Mouse (Mus musculus): ENCODE measurements around the gene Cbarp. TPM values are rescaled to one million over a fixed set of nuclear protein-coding genes. Genes with fewer than 3 reads are reported as not detected.

The Cbarp gene
- polyA plus RNA-seq, 1 experiment from 2014 or later = 5.5 TPM

- TF ChIP-seq CTCF (IDR thresholded peaks at IDR 0.05) (peak; percentile 74), EP300 (IDR thresholded peaks at IDR 0.05) (no peak)
- Histone ChIP-seq H3K36me3 (ENCODE audit: insufficient read depth, low read length) (peaks cover 8% of the 10 kb centered on the region), H3K4me3 (ENCODE audit: low read depth, low read length) (no peak overlapping the region), H3K9ac (replicated peaks; ENCODE audit: low read depth) (no peak overlapping the region), H3K27ac (ENCODE audit: low read length) (no peak overlapping the region), H3K27me3 (replicated peaks; ENCODE audit: insufficient read depth, low read length) (peaks cover 4% of the 10 kb centered on the region; the same call in 1 of the 2 replicates), H3K4me1 (ENCODE audit: insufficient read depth, low read depth, low read length) (peaks cover 5% of the 10 kb centered on the region; the same call in 1 of the 2 replicates), H3K4me2 (replicated peaks; ENCODE audit: low read depth, low read length) (no peak overlapping the region), H3K9me3 (ENCODE audit: low read length) (no peaks in the 10 kb centered on the region)
- 28% methylated on average over 4 of the region's 4 CpGs for WGBS
- no peak for ATAC-seq
- DNase-seq (ENCODE audit: low spot score) = peak; percentile 58
Measured at GRCm38 (mm10) chr10:80175536-80176269, 35.1 kb upstream of the Cbarp start.

DNA sequence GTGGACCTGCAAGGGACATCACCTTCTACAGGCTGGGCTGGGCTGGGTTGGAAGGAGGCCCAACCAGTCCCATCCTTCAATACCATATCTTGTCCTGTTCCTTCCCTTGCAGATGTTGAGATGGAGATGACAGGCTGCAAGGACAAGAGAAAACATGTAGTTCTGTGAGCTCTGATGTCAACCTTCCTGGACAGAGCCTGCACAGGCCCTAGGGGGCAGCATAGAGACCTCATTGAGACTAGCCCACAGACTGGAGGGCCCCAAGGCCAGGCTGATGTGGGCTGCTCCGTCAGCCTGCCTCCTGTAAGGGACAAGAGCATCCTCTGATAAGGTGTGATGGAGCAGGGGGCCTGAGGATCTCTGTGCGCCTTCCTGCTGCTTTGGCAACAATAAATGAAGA, 34.1 kb upstream of the Cbarp start:
- H3K27me3 ChIP-seq (replicated peaks; ENCODE audit: insufficient read depth, low read length) = no peaks in the 10 kb centered on the region
- TF ChIP-seq CTCF (IDR thresholded peaks at IDR 0.05) (peak; percentile 66), EP300 (IDR thresholded peaks at IDR 0.05) (no peak)
- WGBS = 51% methylated on average over 2 of the region's 2 CpGs
- ATAC-seq (no peak), DNase-seq (ENCODE audit: low spot score) (peak; percentile 62)
- peaks cover 18% of the 10 kb centered on the region for H3K36me3 ChIP-seq (ENCODE audit: insufficient read depth, low read length)
- no peak overlapping the region for H3K27ac ChIP-seq (ENCODE audit: low read length)
- no peak overlapping the region for H3K4me2 ChIP-seq (replicated peaks; ENCODE audit: low read depth, low read length)
- H3K4me3 ChIP-seq (ENCODE audit: low read depth, low read length) = no peak overlapping the region
- H3K9me3 ChIP-seq (ENCODE audit: low read length) = no peaks in the 10 kb centered on the region
- H3K9ac ChIP-seq (replicated peaks; ENCODE audit: low read depth) = no peak overlapping the region
- peaks cover 5% of the 10 kb centered on the region; the same call in 1 of the 2 replicates for H3K4me1 ChIP-seq (ENCODE audit: insufficient read depth, low read depth, low read length)

DNA sequence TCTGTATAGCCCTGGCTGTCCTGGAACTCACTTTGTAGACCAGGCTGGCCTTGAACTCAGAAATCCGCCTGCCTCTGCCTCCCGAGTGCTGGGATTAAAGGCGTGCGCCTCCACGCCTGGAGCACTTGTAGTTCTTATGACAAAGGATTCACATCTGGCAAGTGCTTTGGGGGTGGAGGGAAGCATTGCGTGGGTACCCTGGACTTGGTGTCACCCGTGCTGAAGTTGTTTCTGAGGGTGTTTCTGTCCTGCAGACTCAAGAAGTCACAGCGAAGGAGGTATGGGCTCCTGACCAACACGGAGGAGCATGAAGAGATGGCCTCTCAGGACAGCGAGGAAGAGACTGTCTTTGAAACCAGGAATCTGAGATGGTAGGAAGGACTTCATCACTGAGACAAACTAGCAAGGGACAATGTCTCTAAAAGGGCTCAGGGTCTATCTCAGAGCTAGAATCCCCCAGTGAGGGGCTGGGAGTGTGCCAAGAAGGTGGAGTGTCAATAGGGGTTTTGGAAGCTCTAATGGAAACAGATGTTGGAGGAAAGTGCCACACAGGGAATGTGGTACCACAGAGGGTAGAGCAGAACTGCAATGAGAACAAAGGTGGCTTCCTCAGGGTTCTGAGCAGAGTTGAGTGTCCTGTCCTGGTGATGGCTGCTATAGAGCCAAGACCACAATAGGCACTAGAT, 33.5 kb upstream of the Cbarp start:
- H3K9ac ChIP-seq (replicated peaks; ENCODE audit: low read depth) = no peak overlapping the region
- H3K27ac ChIP-seq (ENCODE audit: low read length) = no peak overlapping the region
- no peaks in the 10 kb centered on the region for H3K27me3 ChIP-seq (replicated peaks; ENCODE audit: insufficient read depth, low read length)
- no peak overlapping the region for H3K4me3 ChIP-seq (ENCODE audit: low read depth, low read length)
- peaks cover 18% of the 10 kb centered on the region for H3K36me3 ChIP-seq (ENCODE audit: insufficient read depth, low read length)
- no peak overlapping the region for H3K4me2 ChIP-seq (replicated peaks; ENCODE audit: low read depth, low read length)
- no peak for TF ChIP-seq EP300 (IDR thresholded peaks at IDR 0.05)
- no peak for TF ChIP-seq CTCF (IDR thresholded peaks at IDR 0.05)
- no peaks in the 10 kb centered on the region for H3K9me3 ChIP-seq (ENCODE audit: low read length)
- peaks cover 5% of the 10 kb centered on the region; the same call in 1 of the 2 replicates for H3K4me1 ChIP-seq (ENCODE audit: insufficient read depth, low read depth, low read length)
- ATAC-seq (no peak), DNase-seq (ENCODE audit: low spot score) (no peak)
- WGBS = 87% methylated on average over 10 of the region's 10 CpGs

DNA sequence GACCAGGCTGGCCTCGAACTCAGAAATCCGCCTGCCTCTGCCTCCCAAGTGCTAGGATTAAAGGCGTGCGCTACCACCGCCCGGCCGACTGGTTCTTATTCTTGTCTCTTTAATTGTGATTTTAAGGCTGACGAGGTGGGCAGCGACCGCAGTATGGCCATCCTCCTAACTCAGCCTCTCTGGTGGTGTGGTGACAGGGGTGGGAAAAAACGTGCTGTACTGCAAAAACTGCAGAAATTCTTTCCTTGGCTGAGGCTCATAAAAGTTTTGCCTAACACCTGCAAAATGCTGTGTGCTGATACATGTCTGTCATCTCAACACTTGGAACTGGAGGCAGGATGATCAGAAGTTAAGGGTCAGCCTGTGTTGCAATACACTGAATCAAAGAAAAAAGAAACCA, 32.7 kb upstream of the Cbarp start:
- WGBS = 9% methylated on average over 11 of the region's 11 CpGs
- H3K4me3 ChIP-seq (ENCODE audit: low read depth, low read length) = peak overlapping the region; percentile 53; the same call in 1 of the 2 replicates
- ATAC-seq = no peak

GRCm38 (mm10) chr10:80172527-80173292, 32.1 kb upstream of the Cbarp start, which contains the start of gene 1600002K03Rik:
TSS of gene 1600002K03Rik (plus strand) at chr10:80172944.
- ATAC-seq (peak; percentile 78), DNase-seq (ENCODE audit: low spot score) (peak; percentile 96)
- Histone ChIP-seq H3K27ac (ENCODE audit: low read length) (peak within 1 kb of the TSS; percentile 85), H3K4me3 (ENCODE audit: low read depth, low read length) (peak within 1 kb of the TSS; percentile 53), H3K4me2 (replicated peaks; ENCODE audit: low read depth, low read length) (peak within 1 kb of the TSS; percentile 59), H3K4me1 (ENCODE audit: insufficient read depth, low read depth, low read length) (peaks cover 10% of the 10 kb centered on the region; the same call in 1 of the 2 replicates), H3K27me3 (replicated peaks; ENCODE audit: insufficient read depth, low read length) (no peaks in the 10 kb centered on the region), H3K9me3 (ENCODE audit: low read length) (no peaks in the 10 kb centered on the region), H3K9ac (replicated peaks; ENCODE audit: low read depth) (no peak within 1 kb of the TSS), H3K36me3 (ENCODE audit: insufficient read depth, low read length) (peaks cover 18% of the 10 kb centered on the region)
- 6% methylated on average over 35 of the region's 35 CpGs for WGBS
- TF ChIP-seq CTCF (IDR thresholded peaks at IDR 0.05) (no peak), EP300 (IDR thresholded peaks at IDR 0.05) (peak; percentile 21; the same call in 1 of the 2 replicates)

More for the DNA sequence above, 32.7 kb upstream of the Cbarp start:
- Histone ChIP-seq H3K9ac (replicated peaks; ENCODE audit: low read depth) (no peak overlapping the region), H3K36me3 (ENCODE audit: insufficient read depth, low read length) (peaks cover 18% of the 10 kb centered on the region), H3K27ac (ENCODE audit: low read length) (peak overlapping the region; percentile 85), H3K4me2 (replicated peaks; ENCODE audit: low read depth, low read length) (peak overlapping the region; percentile 59), H3K9me3 (ENCODE audit: low read length) (no peaks in the 10 kb centered on the region), H3K27me3 (replicated peaks; ENCODE audit: insufficient read depth, low read length) (no peaks in the 10 kb centered on the region), H3K4me1 (ENCODE audit: insufficient read depth, low read depth, low read length) (peaks cover 10% of the 10 kb centered on the region; the same call in 1 of the 2 replicates)
- DNase-seq (ENCODE audit: low spot score) = peak; percentile 63
- 0 out of 2 replicates have a peak, but pooled peaks have one; percentile 6 for TF ChIP-seq EP300 (IDR thresholded peaks at IDR 0.05)
- no peak for TF ChIP-seq CTCF (IDR thresholded peaks at IDR 0.05)

Measured in lung, postnatal 0 days (tissue).